Mouse (Mus musculus): ENCODE results near the gene Mtss1l.

Gene Mtss1l

DNA sequence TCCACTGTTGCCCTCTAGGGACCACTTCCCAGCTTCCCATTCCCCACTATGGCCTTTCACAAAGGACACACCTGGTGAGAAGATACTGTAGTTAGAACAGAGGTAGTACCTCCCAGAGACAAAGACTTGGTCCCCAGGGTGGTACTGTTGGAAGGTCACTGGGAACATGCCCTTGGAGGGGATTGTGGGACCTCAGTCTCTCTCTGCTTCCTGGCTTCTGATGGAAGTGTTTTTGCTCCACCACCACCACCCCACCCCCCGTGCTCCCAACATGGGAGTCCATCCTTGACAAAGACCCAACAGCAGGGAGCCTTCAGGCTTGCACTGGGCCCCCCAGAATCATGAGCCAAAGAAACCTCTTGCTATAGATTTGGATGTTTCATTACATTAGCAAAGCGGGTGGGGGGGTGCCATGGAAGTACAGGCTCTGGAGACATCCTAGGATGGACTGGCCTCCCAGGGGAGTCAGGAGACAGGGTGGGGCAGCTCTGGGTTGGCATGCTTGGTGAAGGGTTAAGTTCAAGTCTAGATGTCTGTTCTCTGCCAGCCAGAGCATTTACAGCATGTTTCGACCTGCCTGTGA is 14.9 kb upstream of the Mtss1l start:
- no peak for DNase-seq (ENCODE audit: extremely low spot score)

DNA sequence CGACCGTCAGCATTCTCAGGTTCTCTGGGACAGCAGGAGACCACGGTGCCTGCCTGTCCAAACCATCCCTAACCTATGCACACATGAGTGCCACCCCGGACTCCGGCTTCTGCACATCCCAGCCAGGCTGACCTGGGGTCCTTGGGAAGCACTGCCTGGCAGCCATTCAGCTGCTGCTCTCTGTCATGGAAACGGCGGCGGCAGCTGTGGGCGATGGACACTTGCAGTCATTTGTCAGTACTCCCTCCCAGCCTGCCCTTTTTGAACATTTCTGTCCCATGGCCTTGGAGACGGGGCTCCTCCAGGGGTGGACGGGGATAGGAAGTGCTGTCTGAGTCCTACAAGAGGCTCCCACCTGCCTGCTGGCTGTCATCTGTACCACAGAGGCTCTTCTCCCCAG is 12.8 kb upstream of the Mtss1l start:
- DNase-seq (ENCODE audit: extremely low spot score), result no peak

GRCm38 (mm10) chr8:110710593-110710992 is 10.7 kb upstream of the Mtss1l start:
- DNase-seq (ENCODE audit: extremely low spot score), result no peak

DNA sequence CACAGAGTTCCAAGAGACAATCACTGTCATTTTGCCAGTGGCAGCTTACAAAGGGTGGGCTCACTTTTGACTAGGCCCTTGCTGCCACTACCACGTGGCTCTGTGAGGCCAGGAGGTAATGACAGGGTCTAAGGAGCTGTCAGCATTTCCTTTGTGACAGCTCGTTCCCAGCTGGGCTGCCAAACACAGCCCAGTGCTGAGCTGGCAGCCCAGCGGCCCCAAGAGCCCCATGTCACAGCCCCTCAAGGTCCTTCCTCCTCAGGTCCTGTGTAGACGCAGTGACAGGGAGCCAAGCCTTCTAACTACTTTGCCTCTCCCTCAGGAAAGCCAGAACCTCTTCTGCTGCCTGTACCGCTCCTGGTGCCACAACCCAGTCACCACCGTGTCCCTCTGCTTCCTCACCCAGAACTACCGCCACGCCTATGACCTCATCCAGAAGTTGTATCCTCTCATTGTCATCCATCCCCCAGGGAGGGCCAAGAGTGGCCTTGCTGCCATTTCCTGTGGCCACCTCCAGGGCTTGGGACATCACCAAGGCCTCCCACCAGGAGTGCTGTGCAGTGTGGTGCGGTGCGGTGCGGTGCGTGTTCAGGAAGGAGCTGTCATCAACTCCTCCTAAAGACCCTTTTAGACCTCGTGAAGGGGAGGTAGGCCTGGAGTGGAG is 9.9 kb upstream of the Mtss1l start:
- DNase-seq (ENCODE audit: extremely low spot score), result no peak

- no peak for DNase-seq (ENCODE audit: extremely low spot score)
These were observed 8.2 kb upstream of the Mtss1l start for GRCm38 (mm10) chr8:110713073-110713472.

DNA sequence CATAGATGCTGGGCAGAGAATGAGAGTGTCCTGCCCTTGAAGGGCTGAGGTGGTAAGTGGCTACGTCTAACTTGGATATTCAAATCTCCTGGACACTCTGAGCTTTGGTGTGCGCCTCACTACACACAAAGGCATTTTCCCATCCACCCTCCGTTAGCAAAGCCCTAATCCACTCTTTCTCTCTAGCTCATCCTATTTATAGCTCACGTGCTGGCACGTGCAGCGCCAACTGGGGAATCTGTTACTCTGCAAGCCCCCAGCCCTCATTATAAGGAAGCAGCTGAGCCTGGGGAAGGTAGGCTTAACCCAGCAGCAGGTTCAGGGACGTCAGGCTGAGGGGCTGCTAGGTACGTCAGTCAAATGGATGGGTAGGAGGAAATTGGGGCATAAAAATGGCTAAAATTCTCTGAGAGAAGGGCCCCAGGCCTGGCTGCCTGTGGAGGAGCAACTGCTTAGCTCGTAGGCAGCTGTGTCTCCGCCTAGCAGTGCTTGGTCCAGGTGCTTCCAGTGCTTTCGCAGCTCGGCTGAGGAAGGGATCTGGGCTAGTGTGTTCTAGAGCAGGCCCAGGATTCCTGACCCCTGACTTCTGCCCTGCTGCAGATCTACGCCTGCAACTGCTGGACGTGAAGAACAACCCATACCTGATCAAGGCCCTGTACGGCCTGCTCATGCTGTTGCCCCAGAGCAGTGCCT is 6.3 kb upstream of the Mtss1l start:
- no peak for DNase-seq (ENCODE audit: extremely low spot score)

GRCm38 (mm10) chr8:110716075-110716474 is 5.2 kb upstream of the Mtss1l start:
- no peak for DNase-seq (ENCODE audit: extremely low spot score)

DNA sequence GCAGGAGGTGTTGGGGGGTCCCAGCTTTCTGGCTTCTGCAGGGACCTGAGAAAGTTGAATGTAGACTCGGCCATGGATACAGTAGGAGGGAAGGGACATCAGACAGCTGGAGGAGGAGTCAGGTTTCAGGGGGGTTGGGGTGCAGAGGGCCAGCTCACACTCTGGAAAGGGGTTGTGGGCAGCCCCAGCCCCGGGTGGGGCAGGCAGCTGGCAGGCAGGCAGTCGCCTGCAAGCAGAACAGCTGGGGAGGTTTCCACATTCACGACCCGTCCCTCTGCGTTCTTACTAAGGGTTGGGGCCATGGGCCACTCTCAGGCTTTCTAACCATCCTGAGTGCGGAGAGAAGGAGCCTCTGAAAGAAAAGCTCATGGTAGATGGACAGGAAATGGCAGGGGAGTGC is 4.1 kb upstream of the Mtss1l start:
- no peak for DNase-seq (ENCODE audit: extremely low spot score)

- DNase-seq (ENCODE audit: extremely low spot score), result no peak
These were observed 2.9 kb upstream of the Mtss1l start for GRCm38 (mm10) chr8:110718209-110718968.

DNA sequence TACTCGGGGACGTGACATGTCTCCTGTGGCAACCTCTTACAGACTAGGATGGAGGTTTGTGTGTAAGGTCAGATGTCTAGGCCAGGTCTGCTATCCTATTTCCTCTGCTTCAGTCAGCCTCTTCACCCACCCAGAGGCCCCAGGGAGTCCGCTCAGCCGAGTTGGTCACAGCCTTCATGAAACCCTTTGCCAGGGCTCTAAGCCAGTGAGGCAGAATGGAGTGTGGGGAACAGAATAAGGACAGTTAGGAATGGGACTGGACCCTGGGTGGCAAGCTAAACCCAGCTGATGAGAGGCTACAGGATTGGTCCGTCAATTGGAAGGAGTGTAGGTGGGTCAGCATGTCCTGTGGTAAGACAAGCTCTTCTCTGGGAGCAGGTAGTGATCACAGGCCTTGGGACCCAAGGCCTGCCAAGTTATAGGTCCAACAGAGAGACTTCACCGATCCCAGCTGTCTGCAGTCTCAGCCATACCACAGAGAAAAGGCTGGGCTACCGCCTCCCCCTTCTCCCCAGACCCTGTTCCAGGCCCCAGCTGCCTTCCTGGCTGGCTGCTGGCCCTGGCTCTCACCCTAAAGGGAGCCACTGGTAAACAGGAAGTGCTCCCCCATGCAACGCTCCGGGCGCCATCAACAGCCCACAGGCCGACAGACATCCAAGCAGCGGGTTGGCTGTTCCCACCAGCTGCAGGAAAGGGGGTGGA is 2.2 kb upstream of the Mtss1l start:
- DNase-seq (ENCODE audit: extremely low spot score), result no peak

GRCm38 (mm10) chr8:110719898-110720653 is 1.2 kb upstream of the Mtss1l start:
- DNase-seq (ENCODE audit: extremely low spot score), result no peak

DNA sequence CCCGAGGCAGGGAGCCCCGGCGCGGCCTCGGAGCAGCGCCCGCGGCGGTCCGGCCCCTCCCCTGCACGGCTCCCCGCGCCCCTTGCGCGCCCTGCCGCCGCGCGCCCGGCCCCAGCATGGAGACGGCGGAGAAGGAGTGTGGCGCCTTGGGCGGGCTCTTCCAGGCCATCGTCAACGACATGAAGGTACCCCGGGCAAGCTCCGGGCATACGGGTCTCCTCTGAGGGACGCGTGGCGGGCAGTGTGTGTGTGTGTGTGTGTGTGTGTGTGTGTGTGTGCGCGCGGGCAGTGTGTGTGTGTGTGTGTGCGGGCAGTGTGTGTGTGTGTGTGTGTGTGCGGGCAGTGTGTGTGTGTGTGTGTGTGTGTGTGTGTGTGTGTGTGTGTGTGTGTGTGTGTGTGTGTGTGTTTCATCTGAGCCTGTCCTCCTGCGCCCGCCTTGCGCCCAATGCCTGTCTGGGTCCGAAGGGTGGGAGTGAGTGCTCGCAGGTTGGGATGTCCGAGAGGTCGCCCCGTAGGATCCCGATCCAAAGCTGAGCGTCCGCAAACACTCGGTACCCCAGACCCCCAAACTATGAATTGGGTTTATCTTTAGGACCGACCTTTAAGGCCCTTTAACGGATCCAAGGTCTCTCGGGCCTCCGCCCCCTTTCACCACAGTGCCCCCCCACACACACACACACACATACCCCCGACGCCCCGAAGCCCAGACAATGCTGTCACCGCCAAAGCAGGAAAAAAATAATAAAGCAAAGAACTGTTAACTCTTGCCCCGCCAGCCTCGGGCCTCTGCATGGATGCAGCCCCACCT is 534 bp downstream of the Mtss1l start:
- DNase-seq (ENCODE audit: extremely low spot score), result peak; percentile 38

DNA sequence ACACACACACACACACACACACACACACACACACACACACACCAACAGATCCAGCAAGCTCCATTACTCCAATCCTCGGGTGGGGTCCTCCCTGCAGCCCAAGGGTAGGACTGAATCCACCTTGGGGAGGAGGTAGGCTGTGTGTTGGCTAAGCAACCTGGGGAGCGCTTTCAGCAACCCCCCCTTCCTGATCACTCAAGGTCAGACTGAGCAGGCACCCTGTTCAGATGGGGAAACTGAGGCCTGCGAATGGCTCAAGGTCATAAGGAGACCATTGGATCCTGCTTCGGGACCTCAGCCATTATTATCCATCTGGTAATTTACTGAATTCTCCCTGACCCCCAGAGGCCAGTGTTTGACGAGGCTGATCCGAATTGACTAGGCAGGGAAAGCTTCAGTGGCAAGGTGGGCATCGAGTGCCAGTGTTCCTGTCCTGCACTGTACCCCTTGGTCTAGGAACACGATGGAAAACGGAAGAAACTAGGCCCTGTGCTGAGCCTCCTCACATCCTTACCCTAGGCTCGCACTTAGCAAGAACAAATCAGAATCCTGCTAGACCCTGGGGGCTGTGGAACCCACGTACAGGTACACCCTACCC is 1.2 kb downstream of the Mtss1l start:
- no peak for DNase-seq (ENCODE audit: extremely low spot score)

- DNase-seq (ENCODE audit: extremely low spot score), result no peak
These were observed 3.2 kb downstream of the Mtss1l start for GRCm38 (mm10) chr8:110724493-110724892.

- DNase-seq (ENCODE audit: extremely low spot score), result no peak
These were observed 4.0 kb downstream of the Mtss1l start for GRCm38 (mm10) chr8:110725084-110725838.

DNA sequence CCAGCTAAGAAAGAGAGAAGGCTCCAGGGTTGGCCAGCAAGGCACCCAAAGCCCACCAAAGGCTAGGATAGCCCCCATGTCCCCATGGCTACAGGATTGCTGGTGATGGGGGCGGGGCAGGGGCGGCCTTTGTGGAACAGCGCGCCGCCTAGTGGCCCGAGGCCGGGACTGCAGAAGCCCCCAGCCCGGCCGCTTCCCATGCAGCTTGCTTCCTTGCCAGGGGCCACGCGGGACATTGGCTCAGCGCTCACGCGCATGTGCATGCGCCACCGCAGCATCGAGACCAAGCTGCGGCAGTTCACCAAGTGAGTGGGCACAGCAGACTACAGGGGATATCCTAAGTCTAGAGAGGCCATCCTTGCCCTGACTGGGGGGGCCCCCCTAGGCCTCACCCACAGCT is 5.6 kb downstream of the Mtss1l start:
- DNase-seq (ENCODE audit: extremely low spot score), result peak; percentile 81

GRCm38 (mm10) chr8:110731346-110731859 is 10.1 kb downstream of the Mtss1l start:
- DNase-seq (ENCODE audit: extremely low spot score), result no peak

DNA sequence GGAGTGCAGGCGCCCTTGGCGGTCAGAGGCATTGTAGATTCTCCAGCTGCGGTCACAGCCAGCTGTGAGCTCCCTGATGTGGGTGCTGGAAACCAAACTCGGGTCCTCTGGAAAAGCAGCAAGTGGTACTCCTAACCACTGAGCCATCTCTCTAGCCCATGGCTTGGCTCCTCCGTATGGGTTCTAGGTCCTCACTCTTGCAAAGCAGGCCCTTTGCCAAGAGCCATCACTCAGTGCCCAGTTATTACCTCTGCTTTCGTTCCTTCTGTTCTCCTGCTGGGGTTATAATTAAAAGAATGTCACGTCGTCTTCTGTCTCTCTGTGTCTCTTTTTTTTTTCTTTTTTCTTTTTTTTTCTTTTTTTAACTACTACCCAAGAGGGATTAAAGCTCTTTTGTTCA is 11.8 kb downstream of the Mtss1l start:
- DNase-seq (ENCODE audit: extremely low spot score), result no peak
